Mouse (Mus musculus): ENCODE data around the gene Ano2.

DNA sequence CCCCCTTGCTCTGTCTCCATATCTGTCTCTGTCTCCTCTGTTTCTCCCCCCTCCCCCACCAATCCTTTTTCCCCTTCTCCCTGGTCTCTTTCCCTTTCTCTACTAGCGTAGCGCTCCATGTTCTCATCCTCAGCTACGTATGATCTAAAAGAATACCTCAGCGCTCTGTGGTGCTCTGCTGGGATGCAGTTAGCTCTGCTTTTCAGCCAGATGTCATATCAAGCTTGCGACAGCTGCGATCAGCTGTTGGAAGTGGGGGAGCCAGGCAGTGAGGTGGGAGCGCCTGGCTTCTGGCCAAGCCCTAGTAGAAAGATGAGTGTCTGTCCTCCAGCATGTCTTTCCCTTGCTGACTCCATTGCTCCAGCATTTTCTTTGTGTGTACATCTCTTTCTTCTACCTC, 344.5 kb downstream of the Ano2 start:
- TF ChIP-seq USF1 (IDR thresholded peaks at IDR 0.05; ENCODE audit: low read depth) (no peak), CTCF (IDR thresholded peaks at IDR 0.05; ENCODE audit: control insufficient read depth, insufficient read depth, insufficient read length) (no peak), MAX (IDR thresholded peaks at IDR 0.05) (no peak), FOSL1 (IDR thresholded peaks at IDR 0.05; ENCODE audit: insufficient read depth, low read length, poor library complexity, severe bottlenecking) (no peak), MYOG (IDR thresholded peaks at IDR 0.05; ENCODE audit: control insufficient read depth, extremely low read depth, insufficient read length) (no peak), MYOD1 (IDR thresholded peaks at IDR 0.05; ENCODE audit: control insufficient read depth, insufficient read length, low read depth) (no peak)

Data from C2C12 (cell line).